15 mouse cellular contexts compared by ENCODE assay signal in genomic region chr10:90683813-90684212, GRCm38 (mm10).
"Had no signal": no experiment of that assay in that cellular context is flagged by ENCODE, and none has a peak within 500 bp of the region (broad histone marks: within the 10 kb centered on the region; RNA-seq: fewer than 3 reads in every experiment).

No protein-coding gene starts in this region.

- H3K27me3 ChIP-seq: limb, embryonic 15.5 days; liver, embryonic 12.5 days; lung, embryonic 15.5 days; megakaryocyte, embryonic 14.5 days; midbrain, embryonic 13.5 days; neural tube, embryonic 12.5 days had no signal

- H3K4me1 ChIP-seq: limb, embryonic 15.5 days; liver, embryonic 12.5 days; lung, embryonic 15.5 days; megakaryocyte, embryonic 14.5 days; midbrain, embryonic 13.5 days; neural tube, embryonic 12.5 days had no signal

- H3K9me3 ChIP-seq: limb, embryonic 15.5 days; liver, embryonic 12.5 days; lung, embryonic 15.5 days; midbrain, embryonic 13.5 days; neural tube, embryonic 12.5 days had no signal

- H3K4me3 ChIP-seq: limb, embryonic 15.5 days; liver, embryonic 12.5 days; lung, embryonic 15.5 days; megakaryocyte, embryonic 14.5 days; midbrain, embryonic 13.5 days; myocyte; neural tube, embryonic 12.5 days had no signal

- H3K27ac ChIP-seq: kidney, postnatal 0 days; limb, embryonic 15.5 days; liver, embryonic 12.5 days; lung, embryonic 15.5 days; macrophage; midbrain, embryonic 13.5 days; neural tube, embryonic 12.5 days; stomach, postnatal 0 days had no signal

- DNase-seq: kidney, adult 9 months; kidney, postnatal 36 days; left cerebral cortex, postnatal 4 days; lung, postnatal 14 days; thymus, postnatal 4 days had no signal

- H3K36me3 ChIP-seq: limb, embryonic 15.5 days; liver, embryonic 12.5 days; lung, embryonic 15.5 days; midbrain, embryonic 13.5 days; neural tube, embryonic 12.5 days had no signal
